34 mouse cellular contexts compared by ENCODE assay signal in the genomic region with DNA sequence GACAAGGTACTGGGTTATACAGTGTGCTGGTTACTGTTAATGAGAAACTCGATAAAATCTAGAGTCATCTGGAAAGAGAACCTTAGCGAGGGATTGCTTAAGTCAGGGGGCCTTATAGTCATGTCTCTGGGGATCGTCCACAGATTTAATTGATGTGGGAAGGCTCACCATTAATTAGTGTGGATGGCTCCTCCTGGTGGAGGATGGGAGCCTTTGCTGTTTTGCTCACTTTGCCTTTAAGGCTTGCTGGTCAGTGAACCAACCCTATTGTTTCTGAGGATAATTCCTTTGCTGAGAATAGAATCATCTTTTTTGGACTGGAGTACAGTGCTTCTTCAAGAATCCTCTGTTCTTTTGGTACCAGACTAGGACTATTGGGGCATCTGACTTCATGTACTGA.
A peak's percentile ranks its signal among the peaks of the same experiment; 100 is the strongest.
DNase-seq lines count a peak whose midpoint lies in the region; ATAC-seq and TF ChIP-seq lines count a peak whose summit lies in the region.
"Had no signal": no experiment of that assay in that cellular context is flagged by ENCODE, and none has a peak within 500 bp of the region (broad histone marks: within the 10 kb centered on the region; RNA-seq: fewer than 3 reads in every experiment).

No protein-coding gene starts in this region.

- H3K27me3 ChIP-seq in heart, embryonic 10.5 days (ENCODE audit: insufficient read depth, poor library complexity, severe bottlenecking), result no peaks in the 10 kb centered on the region
- no peaks in the 10 kb centered on the region for H3K27me3 ChIP-seq in liver, embryonic 14.5 days (ENCODE audit: control insufficient read depth, insufficient read depth, low read length)
- no peaks in the 10 kb centered on the region for H3K27me3 ChIP-seq in liver, embryonic 12.5 days (replicated peaks)
- H3K27me3 ChIP-seq: embryonic facial prominence, embryonic 13.5 days; forebrain, embryonic 15.5 days; heart, embryonic 13.5 days; limb, embryonic 13.5 days; liver, embryonic 13.5 days; neural tube, embryonic 15.5 days had no signal

- no peak for ATAC-seq in liver, embryonic 14.5 days (ENCODE audit: insufficient read depth)
- no peak for ATAC-seq in liver, embryonic 12.5 days
- ATAC-seq: activated CD4-positive, CD25-positive, alpha-beta regulatory T cell, adult 4 months; forebrain, embryonic 15.5 days; hindbrain, embryonic 16.5 days; intestine, embryonic 16.5 days had no signal

- DNase-seq in heart, adult 11 months, result peak; percentile 19
- no peak for DNase-seq in heart, embryonic 10.5 days (ENCODE audit: low spot score)
- DNase-seq in liver, embryonic 14.5 days (ENCODE audit: low read depth in 3 of 3, low spot score in 3 of 3), result no peak
- peak; percentile 36 for DNase-seq in retina, postnatal 1 day
- no peak for DNase-seq in retina, embryonic 14.5 days (ENCODE audit: low spot score)
- no peak for DNase-seq in adrenal gland, postnatal 4 days (ENCODE audit: low spot score in 2 of 2)
- no peak for DNase-seq in frontal cortex, postnatal 10 days (ENCODE audit: low spot score in 2 of 2)
- DNase-seq: adrenal gland, adult 2 months; cerebellum, adult 11-12 months; cerebellum, adult 9-11 months; gastrocnemius, adult 2 months; gastrocnemius, postnatal 36 days; heart, adult 2 months; heart, postnatal 10 days; kidney, adult 9 months; kidney, postnatal 25 days; liver, embryonic 13.5 days; midbrain, embryonic 14.5 days; right cerebral cortex, adult 18-20 months; spleen, adult 18-20 months; thymus, adult 18-20 months; thymus, postnatal 25 days had no signal

- no peak overlapping the region for H3K4me2 ChIP-seq in liver, embryonic 14.5 days (ENCODE audit: low read depth)
- no peak overlapping the region for H3K4me2 ChIP-seq in liver, embryonic 12.5 days
- H3K4me2 ChIP-seq: embryonic facial prominence, embryonic 13.5 days; forebrain, embryonic 15.5 days; heart, embryonic 13.5 days; limb, embryonic 13.5 days; liver, embryonic 13.5 days; neural tube, embryonic 15.5 days had no signal

- no peak for TF ChIP-seq EP300 in liver, embryonic 14.5 days (IDR thresholded peaks at IDR 0.05; ENCODE audit: low read depth)

- H3K4me3 ChIP-seq in heart, embryonic 10.5 days, result no peak overlapping the region
- no peak overlapping the region for H3K4me3 ChIP-seq in liver, embryonic 14.5 days (ENCODE audit: insufficient read depth in 1 of 2, low read depth in 2 of 2, low read length in 2 of 2)
- no peak overlapping the region for H3K4me3 ChIP-seq in liver, embryonic 12.5 days
- H3K4me3 ChIP-seq: embryonic facial prominence, embryonic 13.5 days; forebrain, embryonic 10.5 days; forebrain, embryonic 15.5 days; gastrocnemius, adult 2 months; heart, adult 2 months; heart, embryonic 13.5 days; hindbrain, embryonic 10.5 days; limb, embryonic 13.5 days; liver, embryonic 13.5 days; neural tube, embryonic 15.5 days had no signal

- no peaks in the 10 kb centered on the region for H3K4me1 ChIP-seq in heart, embryonic 10.5 days
- no peaks in the 10 kb centered on the region for H3K4me1 ChIP-seq in liver, embryonic 14.5 days (replicated peaks; ENCODE audit: control insufficient read depth in 2 of 2, insufficient read depth in 2 of 2, low read length in 1 of 2)
- H3K4me1 ChIP-seq in liver, embryonic 12.5 days, result no peaks in the 10 kb centered on the region
- H3K4me1 ChIP-seq: embryonic facial prominence, embryonic 13.5 days; forebrain, embryonic 15.5 days; heart, embryonic 13.5 days; hindbrain, embryonic 10.5 days; limb, embryonic 13.5 days; liver, embryonic 13.5 days; neural tube, embryonic 15.5 days had no signal

- no peak overlapping the region for H3K9ac ChIP-seq in liver, embryonic 14.5 days (replicated peaks)
- no peak overlapping the region for H3K9ac ChIP-seq in liver, embryonic 12.5 days
- H3K9ac ChIP-seq: embryonic facial prominence, embryonic 13.5 days; forebrain, embryonic 15.5 days; heart, embryonic 13.5 days; limb, embryonic 13.5 days; liver, embryonic 13.5 days; neural tube, embryonic 15.5 days had no signal

- WGBS in heart, embryonic 10.5 days, result 57% methylated on average over 3 of the region's 3 CpGs
- WGBS in liver, embryonic 14.5 days (ENCODE audit: insufficient replicate concordance), result 41% methylated on average over 3 of the region's 3 CpGs
- WGBS in liver, embryonic 12.5 days (ENCODE audit: insufficient replicate concordance), result 50% methylated on average over 3 of the region's 3 CpGs

- no peaks in the 10 kb centered on the region for H3K9me3 ChIP-seq in heart, embryonic 10.5 days
- H3K9me3 ChIP-seq in liver, embryonic 14.5 days (ENCODE audit: control insufficient read depth, low read length), result no peaks in the 10 kb centered on the region
- no peaks in the 10 kb centered on the region for H3K9me3 ChIP-seq in liver, embryonic 12.5 days (replicated peaks)
- H3K9me3 ChIP-seq: embryonic facial prominence, embryonic 13.5 days; forebrain, embryonic 10.5 days; forebrain, embryonic 15.5 days; hindbrain, embryonic 10.5 days; limb, embryonic 13.5 days; liver, embryonic 13.5 days; neural tube, embryonic 15.5 days had no signal

- TF ChIP-seq CTCF in liver, embryonic 14.5 days (IDR thresholded peaks at IDR 0.05; ENCODE audit: low read depth), result peak; percentile 38

- no peaks in the 10 kb centered on the region for H3K36me3 ChIP-seq in heart, embryonic 10.5 days
- no peaks in the 10 kb centered on the region for H3K36me3 ChIP-seq in liver, embryonic 14.5 days (replicated peaks; ENCODE audit: control insufficient read depth, insufficient read depth, low read depth)
- H3K36me3 ChIP-seq in liver, embryonic 12.5 days, result no peaks in the 10 kb centered on the region
- H3K36me3 ChIP-seq: embryonic facial prominence, embryonic 13.5 days; forebrain, embryonic 10.5 days; forebrain, embryonic 15.5 days; heart, embryonic 13.5 days; hindbrain, embryonic 10.5 days; limb, embryonic 13.5 days; liver, embryonic 13.5 days; neural tube, embryonic 15.5 days had no signal

- no peak overlapping the region for H3K27ac ChIP-seq in heart, embryonic 10.5 days
- H3K27ac ChIP-seq in liver, embryonic 14.5 days, result no peak overlapping the region
- no peak overlapping the region for H3K27ac ChIP-seq in liver, embryonic 12.5 days
- H3K27ac ChIP-seq: embryonic facial prominence, embryonic 13.5 days; forebrain, embryonic 10.5 days; forebrain, embryonic 15.5 days; gastrocnemius, adult 2 months; heart, adult 2 months; heart, embryonic 13.5 days; hindbrain, embryonic 10.5 days; limb, embryonic 13.5 days; liver, embryonic 13.5 days; macrophage; neural tube, embryonic 15.5 days had no signal

Comparison
In these comparisons a context has a peak if more than half of its experiments do, and no peak if none do; other contexts are left out.
1. DNase-seq: peak in heart, adult 11 months (single experiment) and retina, postnatal 1 day (single experiment); none in heart, embryonic 10.5 days (single experiment), liver, embryonic 14.5 days (0 of 3), retina, embryonic 14.5 days (single experiment), adrenal gland, postnatal 4 days (0 of 2) and frontal cortex, postnatal 10 days (0 of 2).